Mouse (Mus musculus) urinary bladder, postnatal 0 days (tissue): ENCODE measurements around the gene Rchy1. TPM values are rescaled to one million over a fixed set of nuclear protein-coding genes. Genes with fewer than 3 reads are reported as not detected.

Experiments used
- polyA plus RNA-seq: library from polyadenylated mRNA; unstranded; fragments of >200 nt; fragmentation: Nextera tagmentation; extraction: Ambion mirVana; gene quantifications from 2 replicates; pipeline ENCODE4 v1.2.1, GENCODE M21; 2015

Gene Rchy1
- polyA plus RNA-seq = 57.0 and 59.5 TPM in 2 replicates

DNA sequence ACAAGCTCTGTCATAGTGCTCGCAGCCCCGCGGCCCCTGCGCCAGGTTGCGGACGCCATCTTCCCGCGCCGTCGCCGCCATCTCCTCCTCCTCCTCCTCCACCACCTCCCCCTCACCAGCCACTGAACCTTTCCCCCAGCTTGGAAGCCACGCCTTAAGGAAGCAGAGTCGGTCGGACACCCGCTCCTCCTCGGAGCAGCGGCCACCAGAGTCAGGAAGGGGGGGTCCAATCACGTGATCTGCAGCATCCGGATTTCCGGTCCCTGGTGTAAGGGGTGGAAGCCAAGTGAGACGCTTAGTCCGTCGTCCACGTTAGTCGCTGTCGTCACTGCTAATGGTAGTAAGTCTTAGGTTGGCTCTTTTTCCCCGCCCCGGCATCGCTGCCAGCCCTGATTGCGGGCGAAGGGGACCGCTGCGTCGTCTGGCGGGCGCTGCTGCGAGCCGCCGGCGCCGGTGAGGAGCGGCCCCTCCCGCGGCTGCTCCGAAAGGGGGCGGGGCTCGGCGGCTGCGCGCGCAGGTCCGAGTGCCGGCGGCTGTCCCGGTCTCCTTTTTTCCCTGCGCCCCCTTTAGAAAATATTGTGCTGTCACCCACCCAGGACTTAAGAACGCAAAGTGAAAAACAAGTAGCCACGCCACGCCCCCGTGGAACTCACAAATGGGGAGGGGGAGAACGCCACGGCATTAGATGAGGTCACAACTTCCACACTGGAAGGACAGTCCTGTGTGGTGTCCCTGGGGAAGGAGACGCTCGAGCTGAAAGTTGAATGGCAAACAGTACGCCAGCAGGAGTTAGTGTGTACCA is at the start of gene Rchy1:
Rchy1 (minus strand) TSS at position 430 of the 802 bp plus-strand sequence.

DNA sequence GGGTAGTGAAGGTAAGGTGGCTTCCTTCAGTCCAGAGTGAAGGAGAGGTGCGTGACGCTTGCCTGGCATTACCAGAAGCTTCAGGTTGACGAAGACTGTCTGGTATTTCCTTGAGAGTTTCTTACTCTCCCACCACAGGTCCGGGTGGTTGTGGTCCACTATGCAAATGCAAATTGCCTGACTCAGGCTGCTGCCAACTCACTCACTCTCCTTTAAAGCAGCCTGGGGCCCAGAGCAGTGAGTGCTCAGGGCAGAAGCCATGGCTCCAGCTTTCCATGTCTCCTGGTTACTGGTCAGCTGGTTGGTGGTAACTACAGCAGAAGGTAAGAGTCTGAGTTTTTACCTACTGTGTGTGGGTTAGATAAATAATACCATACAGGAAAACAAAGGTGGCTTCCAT is 24.4 kb upstream of the Rchy1 start, which contains the start of gene Odaph:
Odaph (plus strand) TSS at position 240 of the 400 bp plus-strand sequence.

Other genes starting within 250 kb of the Rchy1 start
- 0.17 and 0.22 TPM in 2 replicates for gene Odaph, start 24.4 kb upstream of the Rchy1 start, polyA plus RNA-seq
- 4.1 and 5.8 TPM in 2 replicates for gene Cdkl2, start 80.8 kb upstream of the Rchy1 start, polyA plus RNA-seq
- 141 and 156 TPM in 2 replicates for gene G3bp2, start 120.7 kb upstream of the Rchy1 start, polyA plus RNA-seq
- gene Uso1, start 174.9 kb upstream of the Rchy1 start, polyA plus RNA-seq = 31.2 and 37.4 TPM in 2 replicates